Mouse (Mus musculus): ENCODE results near the gene Oosp2. TPM values are rescaled to one million over a fixed set of nuclear protein-coding genes. Genes with fewer than 3 reads are reported as not detected.

Oosp2 gene
- polyA plus RNA-seq (2012) = not detected in 2 replicates

GRCm38 (mm10) chr19:11660459-11660858, at the start of gene Oosp2:
Gene Oosp2 (minus strand): TSS chr19:11660559.

GRCm38 (mm10) chr19:11696755-11697154, 36.4 kb upstream of the Oosp2 start, which contains the start of gene Oosp3:
Gene Oosp3 (plus strand): TSS chr19:11697055.

GRCm38 (mm10) chr19:11690839-11691238, 30.5 kb upstream of the Oosp2 start, which contains the start of gene Oosp1:
Gene Oosp1 (minus strand): TSS chr19:11691150.

GRCm38 (mm10) chr19:11640732-11641131, 19.6 kb downstream of the Oosp2 start, which contains the start of gene Ms4a3:
Gene Ms4a3 (minus strand): TSS chr19:11640851.

GRCm38 (mm10) chr19:11623551-11623950, 36.8 kb downstream of the Oosp2 start, which contains the start of gene Ms4a2:
Gene Ms4a2 (minus strand): TSS chr19:11623719.

GRCm38 (mm10) chr19:11604603-11605002, 55.8 kb downstream of the Oosp2 start, which contains the start of gene Ms4a6d:
Gene Ms4a6d (minus strand): TSS chr19:11604849.

Other genes starting within 250 kb of the Oosp2 start
- 3.5 and 4.9 TPM in 2 replicates for gene Ms4a4b, start 217.0 kb downstream of the Oosp2 start, polyA plus RNA-seq (2012)
- gene Ms4a6c, start 191.2 kb downstream of the Oosp2 start, polyA plus RNA-seq (2012) = 13.9 and 20.2 TPM in 2 replicates
- not detected in 2 replicates for gene Gm8369, start 174.6 kb downstream of the Oosp2 start, polyA plus RNA-seq (2012)
- gene Ms4a6b, start 144.0 kb downstream of the Oosp2 start, polyA plus RNA-seq (2012) = 1.8 and 2.7 TPM in 2 replicates
- gene Ms4a4d, start 123.8 kb downstream of the Oosp2 start, polyA plus RNA-seq (2012) = not detected in 2 replicates
- gene Ms4a6d, start 55.7 kb downstream of the Oosp2 start, polyA plus RNA-seq (2012) = 0.04 and 0.34 TPM in 2 replicates
- gene Ms4a2, start 36.8 kb downstream of the Oosp2 start, polyA plus RNA-seq (2012) = 0.68 and 0.94 TPM in 2 replicates
- gene Ms4a3, start 19.7 kb downstream of the Oosp2 start, polyA plus RNA-seq (2012) = 26.2 and 44.0 TPM in 2 replicates
- 0.11 and 0.26 TPM in 2 replicates for gene Oosp1, start 30.6 kb upstream of the Oosp2 start, polyA plus RNA-seq (2012)
- not detected in 2 replicates for gene Oosp3, start 36.5 kb upstream of the Oosp2 start, polyA plus RNA-seq (2012)
- gene Gif, start 87.0 kb upstream of the Oosp2 start, polyA plus RNA-seq (2012) = not detected in 2 replicates
- gene Mrpl16, start 109.8 kb upstream of the Oosp2 start, polyA plus RNA-seq (2012) = 19.4 and 19.9 TPM in 2 replicates
- 8.1 and 15.3 TPM in 2 replicates for gene Stx3, start 158.8 kb upstream of the Oosp2 start, polyA plus RNA-seq (2012)
- gene Olfr1417, start 178.7 kb upstream of the Oosp2 start, polyA plus RNA-seq (2012) = not detected in 2 replicates
- not detected in 2 replicates for gene Olfr1418, start 200.5 kb upstream of the Oosp2 start, polyA plus RNA-seq (2012)
- gene Olfr1419, start 214.5 kb upstream of the Oosp2 start, polyA plus RNA-seq (2012) = not detected in 2 replicates
- not detected in 2 replicates for gene Olfr1420, start 226.0 kb upstream of the Oosp2 start, polyA plus RNA-seq (2012)

Data from megakaryocyte-erythroid progenitor cell, adult 5 weeks (primary cell).